Mouse (Mus musculus) granulocyte monocyte progenitor cell, adult 5-6 weeks (primary cell): ENCODE measurements around the gene Nedd8. TPM values are rescaled to one million over a fixed set of nuclear protein-coding genes. Genes with fewer than 3 reads are reported as not detected.
A peak's percentile ranks its signal among the peaks of the same experiment; 100 is the strongest.

Experiments used
- ATAC-seq: replicated peaks from 2 replicates; pipeline ENCODE4 v1.8.0; 2016; ENCODE audit warnings: mild to moderate bottlenecking, moderate TSS enrichment, inconsistent platforms; ENCODE audit not compliant: poor library complexity, severe bottlenecking
- total RNA-seq, 2 experiments: library from RNA; stranded (forward) in 1 of 2; stranded (reverse) in 1 of 2; fragments of 200-712, 200-1000 nt in 1 of 2; fragments of >200 nt in 1 of 2; fragmentation: Nextera tagmentation in 1 of 2; gene quantifications; 2 replicates each; pipeline ENCODE4 v1.2.3; 2014 to 2017

The Nedd8 gene
- 364 and 474 TPM in 2 replicates for total RNA-seq (2014; fragmentation: Nextera tagmentation)
- total RNA-seq (2017): 274 and 353 TPM in 2 replicates

- peak; percentile 97 for ATAC-seq
Observed at GRCm38 (mm10) chr14:55671833-55672740, at the start of gene Nedd8, which contains the start of gene Gmpr2. Gene Nedd8 (minus strand): TSS chr14:55672124. Gene Gmpr2 (plus strand): TSS chr14:55671941.

GRCm38 (mm10) chr14:55721076-55721475 is 49.2 kb upstream of the Nedd8 start:
- no peak for ATAC-seq

- ATAC-seq: no peak
Observed at GRCm38 (mm10) chr14:55720666-55721065, 48.7 kb upstream of the Nedd8 start.

GRCm38 (mm10) chr14:55719737-55720136 is 47.8 kb upstream of the Nedd8 start:
- ATAC-seq: no peak

- ATAC-seq: no peak
Observed at GRCm38 (mm10) chr14:55716884-55717283, 45.0 kb upstream of the Nedd8 start.

- ATAC-seq: no peak
Observed at GRCm38 (mm10) chr14:55716271-55716670, 44.3 kb upstream of the Nedd8 start.

GRCm38 (mm10) chr14:55714893-55715292 is 43.0 kb upstream of the Nedd8 start:
- ATAC-seq: peak; percentile 14; the same call in 1 of the 2 replicates

- ATAC-seq: no peak
Observed at GRCm38 (mm10) chr14:55713729-55714122, 41.8 kb upstream of the Nedd8 start, which contains the start of gene Tgm1. Gene Tgm1 (minus strand): TSS chr14:55713926.

GRCm38 (mm10) chr14:55713007-55713728 is 41.2 kb upstream of the Nedd8 start:
- ATAC-seq: peak; percentile 92

GRCm38 (mm10) chr14:55711786-55712185 is 39.9 kb upstream of the Nedd8 start:
- ATAC-seq: no peak

GRCm38 (mm10) chr14:55709509-55709908 is 37.6 kb upstream of the Nedd8 start:
- no peak for ATAC-seq

- ATAC-seq: no peak
Observed at GRCm38 (mm10) chr14:55707397-55707796, 35.5 kb upstream of the Nedd8 start.

- no peak for ATAC-seq
Observed at GRCm38 (mm10) chr14:55706051-55706600, 34.2 kb upstream of the Nedd8 start.

- no peak for ATAC-seq
Observed at GRCm38 (mm10) chr14:55702761-55703160, 30.8 kb upstream of the Nedd8 start.

- ATAC-seq: no peak
Observed at GRCm38 (mm10) chr14:55701131-55701530, 29.2 kb upstream of the Nedd8 start.

- peak; percentile 92 for ATAC-seq
Observed at GRCm38 (mm10) chr14:55697226-55697625, 25.3 kb upstream of the Nedd8 start.

GRCm38 (mm10) chr14:55689433-55689832 is 17.5 kb upstream of the Nedd8 start:
- ATAC-seq: no peak

GRCm38 (mm10) chr14:55682118-55682493 is 10.2 kb upstream of the Nedd8 start:
- 0 out of 2 replicates have a peak, but pooled peaks have one; percentile 1 for ATAC-seq

GRCm38 (mm10) chr14:55681160-55682117 is 9.5 kb upstream of the Nedd8 start, which contains the start of gene Tinf2:
Gene Tinf2 (minus strand): TSS chr14:55681820.
- ATAC-seq: peak; percentile 91

- ATAC-seq: no peak
Observed at GRCm38 (mm10) chr14:55677615-55678014, 5.7 kb upstream of the Nedd8 start.
